Mouse (Mus musculus): Measurements from ENCODE around the gene Frat2.

Gene Frat2

GRCm38 (mm10) chr19:41847992-41848851 is at the start of gene Frat2:
Frat2 (minus strand) TSS chr19:41848132.
- peak; percentile 86 to 95 for DNase-seq

- DNase-seq, result no peak
Observed at GRCm38 (mm10) chr19:41896319-41896711, 48.4 kb upstream of the Frat2 start.

- DNase-seq, result peak; percentile 81 to 89
Observed at GRCm38 (mm10) chr19:41895460-41896318, 47.8 kb upstream of the Frat2 start, which contains the start of gene Rrp12. Rrp12 (minus strand) TSS chr19:41896173.

GRCm38 (mm10) chr19:41894959-41895358 is 47.0 kb upstream of the Frat2 start:
- no peak for DNase-seq

- no peak for DNase-seq
Observed at GRCm38 (mm10) chr19:41888191-41888590, 40.3 kb upstream of the Frat2 start.

GRCm38 (mm10) chr19:41883882-41884281 is 36.0 kb upstream of the Frat2 start:
- DNase-seq, result no peak

GRCm38 (mm10) chr19:41881842-41882241 is 33.9 kb upstream of the Frat2 start:
- no peak for DNase-seq

GRCm38 (mm10) chr19:41874356-41874755 is 26.4 kb upstream of the Frat2 start:
- no peak for DNase-seq

GRCm38 (mm10) chr19:41872285-41872684 is 24.4 kb upstream of the Frat2 start:
- no peak for DNase-seq

GRCm38 (mm10) chr19:41869946-41870345 is 22.0 kb upstream of the Frat2 start:
- DNase-seq, result peak in 1 of 2 experiments; percentile 5

- no peak for DNase-seq
Observed at GRCm38 (mm10) chr19:41869296-41869695, 21.4 kb upstream of the Frat2 start.

GRCm38 (mm10) chr19:41866707-41867106 is 18.8 kb upstream of the Frat2 start:
- no peak for DNase-seq

GRCm38 (mm10) chr19:41857816-41858310 is 9.9 kb upstream of the Frat2 start:
- DNase-seq, result no peak

- no peak for DNase-seq
Observed at GRCm38 (mm10) chr19:41857086-41857762, 9.3 kb upstream of the Frat2 start.

- DNase-seq, result no peak
Observed at GRCm38 (mm10) chr19:41852423-41852822, 4.5 kb upstream of the Frat2 start.

GRCm38 (mm10) chr19:41850719-41851543 is 3.0 kb upstream of the Frat2 start:
- DNase-seq, result no peak

GRCm38 (mm10) chr19:41850021-41850718 is 2.2 kb upstream of the Frat2 start:
- no peak for DNase-seq

- peak in 1 of 2 experiments; percentile 26 for DNase-seq
Observed at GRCm38 (mm10) chr19:41847614-41847991, 329 bp downstream of the Frat2 start.

GRCm38 (mm10) chr19:41847091-41847581 is 796 bp downstream of the Frat2 start:
- peak; percentile 31 to 56 for DNase-seq

GRCm38 (mm10) chr19:41846366-41847090 is 1.4 kb downstream of the Frat2 start:
- DNase-seq, result no peak
